Mouse (Mus musculus) cerebellum, postnatal 10 days (tissue): Measurements from ENCODE around the gene Rtn4rl1.
"Not testable (repeated sequence)": the region's sequence is repeated elsewhere in the genome, so short reads cannot be mapped to it uniquely, and the experiment has no call there.

Source experiments
- DNase-seq, 2 experiments: peaks; one replicate each; pipeline ENCODE4 v3.0.0; 2021; ENCODE audit warnings: mixed read lengths in 2 of 2

The Rtn4rl1 gene

DNA sequence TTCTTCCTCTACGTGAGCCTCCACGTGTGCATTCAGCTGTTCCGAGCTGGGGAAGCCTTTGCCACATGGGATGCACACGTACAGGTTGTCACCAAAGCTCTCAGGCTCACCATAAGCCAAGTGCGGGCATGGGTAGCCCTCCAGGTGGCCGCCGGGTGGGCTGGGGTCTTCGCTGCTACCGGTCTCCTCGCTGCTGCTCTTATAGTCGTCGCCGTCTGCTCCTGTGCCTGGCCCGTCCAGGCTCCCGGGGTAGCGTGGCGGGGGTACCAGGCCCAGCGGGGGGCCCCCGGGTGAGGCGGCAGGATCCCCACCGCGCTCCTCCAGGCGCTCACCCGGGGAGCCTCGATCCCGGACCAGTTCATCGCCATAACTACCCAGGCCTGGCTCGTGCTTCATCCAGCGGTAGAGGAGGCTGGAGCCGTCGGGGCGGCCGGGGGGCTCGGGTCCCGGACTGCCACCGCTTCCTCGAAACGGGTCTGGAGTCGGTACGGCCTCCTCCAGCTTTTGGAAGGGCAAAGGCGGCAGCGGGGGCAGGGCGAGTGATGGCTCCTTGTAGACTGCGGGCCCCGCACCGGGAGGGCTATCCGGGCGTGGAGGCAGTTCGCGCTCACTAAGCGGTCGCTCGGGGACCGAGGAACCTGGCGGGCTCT lies 27.3 kb upstream of the Rtn4rl1 start:
- DNase-seq: peak; percentile 28 to 41

DNA sequence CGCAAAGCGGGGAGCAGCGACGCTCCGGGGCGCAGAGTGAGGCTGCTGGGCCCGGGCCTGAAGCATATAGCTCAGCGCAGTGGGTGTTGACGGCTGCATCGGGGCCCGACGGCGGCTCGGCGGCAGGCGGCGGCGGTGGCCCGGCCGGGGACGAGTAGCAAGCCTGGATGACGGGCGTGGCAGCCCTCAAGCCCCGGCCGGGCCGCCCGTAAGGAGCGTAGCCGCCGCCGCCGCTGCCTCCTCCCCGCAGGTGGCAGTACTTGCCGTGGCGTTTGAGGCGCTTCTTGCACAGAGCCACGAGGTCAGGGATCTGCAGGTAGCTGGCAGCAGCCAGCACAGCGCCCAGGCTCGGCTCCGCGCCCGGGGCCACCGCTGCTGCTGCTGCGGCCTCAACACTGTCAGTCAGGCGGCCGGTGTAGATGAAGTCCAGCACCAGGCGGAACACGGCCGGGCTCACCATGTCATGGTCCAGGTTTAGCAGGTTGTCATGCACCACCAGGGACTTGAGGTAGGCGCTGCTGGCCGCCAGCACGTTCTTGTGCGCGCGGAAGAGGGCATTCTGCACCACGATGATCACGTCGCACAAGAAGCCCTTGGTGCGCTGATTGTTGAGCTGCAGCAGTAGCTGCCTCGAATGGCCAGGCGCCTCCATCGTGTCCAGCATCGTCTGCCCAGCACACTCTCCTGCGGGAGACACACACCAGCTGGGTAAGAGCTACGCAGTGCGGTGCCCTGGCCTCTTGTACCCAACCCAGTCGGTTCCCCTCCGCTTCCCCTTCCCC lies 26.5 kb upstream of the Rtn4rl1 start:
- DNase-seq: peak; percentile 55 to 57

- DNase-seq: peak in 1 of 2 experiments; percentile 30
Measured at GRCm38 (mm10) chr11:75167643-75168589, 25.7 kb upstream of the Rtn4rl1 start.

DNA sequence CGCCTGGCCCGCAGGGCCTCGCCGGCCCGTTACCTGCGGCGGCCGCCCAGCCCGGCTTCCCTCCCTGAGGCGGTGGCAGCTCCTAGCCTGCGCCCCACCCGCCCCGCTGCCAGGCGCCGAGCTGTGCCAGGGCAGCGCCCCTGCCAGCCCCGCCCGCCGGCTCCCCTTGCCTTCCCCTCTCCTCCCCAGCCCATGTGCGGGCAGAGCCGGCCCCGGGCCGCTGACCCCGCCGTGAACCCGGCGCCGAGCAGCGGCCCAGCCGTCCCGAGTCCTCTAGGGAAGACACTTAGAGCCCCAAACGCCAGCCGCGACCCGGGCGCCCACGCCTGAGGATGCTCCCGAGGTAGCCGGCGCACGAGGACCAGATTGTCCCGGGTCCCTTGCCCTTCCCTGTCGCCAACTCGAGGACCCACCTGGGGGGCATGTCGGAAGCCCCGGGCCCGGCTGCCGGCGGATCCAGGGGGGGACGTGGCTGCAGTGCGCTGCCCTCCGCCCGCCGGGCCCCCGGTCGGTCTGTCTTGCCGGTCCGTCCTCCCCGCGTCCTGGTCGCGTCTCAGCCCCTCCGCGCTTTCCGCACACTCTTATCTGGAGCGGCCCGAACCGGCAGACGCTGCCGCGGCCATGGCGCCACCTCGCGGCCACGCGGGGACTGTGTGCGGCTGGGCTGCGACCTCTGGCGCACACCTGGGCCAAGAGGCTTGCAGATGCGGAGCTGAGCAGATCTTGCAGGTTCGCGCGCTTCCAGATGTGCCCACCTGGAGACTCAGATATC lies 24.8 kb upstream of the Rtn4rl1 start:
- peak; percentile 87 to 91 for DNase-seq

DNA sequence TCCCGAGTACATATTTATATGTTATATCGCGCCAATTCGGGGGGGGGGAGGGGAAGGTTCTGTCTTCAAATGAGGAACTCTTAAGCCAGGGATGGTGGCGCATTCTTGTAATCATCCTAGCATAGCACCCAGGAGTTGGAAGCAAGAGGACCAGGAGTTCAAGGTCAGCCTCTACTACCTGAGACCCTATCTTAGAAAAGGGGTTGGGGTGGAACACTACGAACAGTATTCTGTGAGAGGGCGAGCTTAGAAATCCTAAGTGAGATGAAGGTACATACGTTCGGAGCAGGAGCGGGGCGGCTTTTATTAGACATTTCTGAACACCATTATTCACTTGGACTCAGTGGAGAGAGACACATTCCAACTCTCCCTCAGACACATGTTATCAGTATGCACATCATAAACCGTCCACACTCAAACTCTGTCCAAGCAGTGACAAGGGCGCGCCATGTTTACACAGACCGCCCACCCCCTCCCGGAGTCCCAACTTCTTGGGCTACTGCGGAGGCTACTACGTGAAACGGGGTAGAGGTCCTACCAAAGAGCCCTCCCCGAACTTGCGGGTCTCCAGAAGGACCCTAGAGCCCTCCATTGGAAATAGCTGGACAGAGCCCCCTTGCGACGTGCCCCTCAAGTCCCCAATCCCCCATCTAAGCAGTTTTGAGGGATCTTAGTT lies 24.0 kb upstream of the Rtn4rl1 start, which contains the start of gene Hic1:
Gene Hic1, minus strand, starts transcription at position 115 of the 676 bp plus-strand sequence.
- peak; percentile 45 to 51 for DNase-seq

DNA sequence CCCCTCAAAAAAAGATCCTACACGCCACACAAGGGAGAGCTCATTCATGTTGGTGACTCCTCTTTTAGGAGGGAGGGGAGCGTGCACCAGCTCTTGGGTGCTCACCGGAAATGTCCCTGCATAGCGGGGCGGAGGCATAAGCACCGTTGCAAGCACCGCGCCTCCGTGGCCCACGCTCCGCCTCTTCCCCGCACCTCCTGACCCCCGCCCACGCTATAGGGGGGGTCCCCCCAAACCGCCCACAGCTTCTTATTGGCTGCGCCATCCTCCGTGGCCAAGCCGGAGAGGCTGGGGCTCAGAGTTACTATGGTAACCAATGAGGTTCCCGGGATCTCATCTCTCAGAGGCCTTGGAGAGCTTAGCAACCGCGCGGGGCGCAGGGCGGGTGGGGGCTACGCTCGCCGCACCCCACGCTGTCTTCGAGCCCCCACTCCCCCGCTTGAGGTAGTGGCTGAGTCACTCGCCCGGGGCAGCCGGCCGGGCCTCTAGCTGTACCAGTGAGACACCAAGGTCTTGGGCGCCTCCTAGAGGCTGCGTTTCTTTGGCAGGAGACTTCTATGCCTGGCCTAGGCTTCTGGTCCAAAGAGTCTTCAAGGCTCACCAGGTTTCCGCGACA lies 23.3 kb upstream of the Rtn4rl1 start:
- peak; percentile 96 to 98 for DNase-seq

DNA sequence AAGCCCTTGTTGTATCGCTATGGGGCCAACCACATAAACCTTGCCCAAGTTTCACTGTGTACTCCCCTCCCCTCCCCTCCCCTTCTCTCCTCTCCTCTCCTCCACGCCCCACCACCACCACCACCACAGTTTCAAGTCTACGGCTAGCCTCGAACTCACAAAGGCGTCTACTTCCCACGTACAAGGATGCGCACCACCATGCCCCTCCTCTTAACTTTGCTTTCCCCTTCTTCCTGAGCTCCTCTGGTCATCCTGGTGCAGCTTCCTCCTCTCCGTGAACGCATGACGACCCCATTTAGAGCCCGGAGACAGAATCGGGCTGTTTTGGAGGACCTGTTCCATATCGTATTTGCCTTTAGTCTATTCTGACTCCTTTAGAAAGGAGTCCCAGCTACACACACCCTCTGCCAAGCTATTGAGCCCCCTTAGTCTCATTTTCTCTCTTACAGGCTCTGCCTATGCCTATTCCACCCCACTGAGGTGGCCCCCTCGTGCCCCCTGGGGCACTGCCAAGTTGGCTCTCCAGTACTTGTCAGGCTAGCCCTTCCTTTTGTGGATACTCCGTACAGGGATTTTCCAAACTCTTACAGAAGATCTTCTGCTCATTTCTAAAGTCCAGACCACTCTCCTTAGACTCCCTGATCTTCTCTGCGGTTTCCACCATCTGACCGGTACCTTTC lies 22.3 kb upstream of the Rtn4rl1 start:
- DNase-seq: peak; percentile 47 to 51

GRCm38 (mm10) chr11:75172151-75173094 lies 21.2 kb upstream of the Rtn4rl1 start:
- peak; percentile 72 to 73 for DNase-seq

- DNase-seq: peak; percentile 97
Measured at GRCm38 (mm10) chr11:75173095-75173798, 20.3 kb upstream of the Rtn4rl1 start.

- DNase-seq: no peak
Measured at GRCm38 (mm10) chr11:75173799-75174165, 19.8 kb upstream of the Rtn4rl1 start.

GRCm38 (mm10) chr11:75174574-75174973 lies 19.0 kb upstream of the Rtn4rl1 start:
- not testable (repeated sequence) for DNase-seq

DNA sequence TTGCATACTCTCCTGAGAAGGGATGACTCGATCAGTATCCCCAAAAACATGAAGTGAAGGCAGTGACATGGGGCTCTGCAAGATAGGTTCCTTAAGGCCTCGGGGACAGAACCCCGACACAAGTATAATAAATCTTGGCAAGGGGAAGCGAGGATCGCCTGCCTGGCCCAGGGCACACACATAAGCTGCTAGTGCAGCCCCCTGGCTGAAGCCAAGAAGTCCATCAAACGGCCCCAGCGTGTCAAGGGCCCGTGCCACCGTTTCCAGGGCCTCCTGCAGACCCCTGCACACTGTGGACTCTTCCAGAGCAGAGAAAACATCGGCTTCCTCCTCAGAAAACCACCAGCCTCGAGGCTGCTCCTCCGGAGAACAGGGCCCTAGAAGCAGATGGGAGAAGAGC lies 15.6 kb upstream of the Rtn4rl1 start:
- DNase-seq: no peak

DNA sequence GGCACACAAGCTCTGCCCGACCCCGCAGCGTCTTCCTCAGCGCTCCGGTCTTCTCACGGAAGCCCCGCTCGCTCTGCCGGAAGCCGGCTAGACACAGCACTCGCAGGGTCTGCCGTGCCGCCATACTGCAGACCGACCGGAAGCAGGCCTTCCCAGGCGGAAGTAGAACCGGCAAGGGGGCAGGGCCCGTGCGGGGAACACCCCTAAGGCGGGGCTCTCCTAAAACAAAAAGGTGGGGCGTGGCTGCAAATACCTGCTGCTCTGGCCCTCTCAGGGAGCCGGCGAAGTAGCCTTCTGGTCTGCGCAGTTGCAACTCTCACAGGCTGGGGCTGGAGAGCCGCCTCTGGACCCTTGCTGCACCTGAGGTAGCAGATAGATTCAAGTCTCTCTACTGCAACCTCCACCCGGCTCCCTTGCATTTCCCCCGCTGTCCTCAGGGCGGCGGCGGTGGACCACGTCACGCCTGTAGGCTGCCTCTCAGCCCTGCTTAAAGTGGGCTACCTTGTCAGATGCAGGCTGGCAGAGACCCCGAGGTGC lies 14.8 kb upstream of the Rtn4rl1 start, which contains the start of gene Ovca2:
Gene Ovca2, minus strand, starts transcription at position 164 of the 537 bp plus-strand sequence.
- DNase-seq: peak; percentile 96 to 97

DNA sequence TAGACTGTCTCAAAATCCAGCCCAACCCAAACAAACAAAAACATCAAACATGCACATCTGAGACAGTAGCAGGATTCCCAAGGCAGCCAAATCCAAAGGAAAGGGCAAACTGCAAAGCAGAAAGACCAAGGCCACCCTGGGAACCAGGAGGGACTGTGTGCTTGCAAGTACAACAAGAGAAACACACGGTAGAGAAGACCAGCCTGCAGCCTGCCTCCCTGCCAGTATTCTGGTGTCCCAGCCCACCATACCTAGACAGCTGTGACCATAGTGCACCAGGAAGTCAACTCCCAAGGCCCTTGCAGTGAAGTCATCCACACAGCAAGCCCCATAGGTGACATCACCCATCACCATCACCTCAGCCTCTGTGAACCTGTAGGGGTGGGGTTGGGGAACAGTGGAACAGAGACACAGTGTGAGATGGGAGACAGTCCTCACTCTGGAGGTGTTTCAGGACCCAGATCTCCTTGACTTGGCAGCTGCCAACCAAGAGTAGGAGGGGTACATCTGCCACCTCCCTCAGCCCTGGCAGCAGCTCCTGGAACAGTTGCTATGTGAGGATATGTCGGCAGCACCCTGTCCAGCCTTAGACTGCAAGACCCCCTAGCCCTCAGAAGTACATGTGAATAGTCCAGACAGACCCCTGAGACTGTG lies 9.5 kb upstream of the Rtn4rl1 start:
- DNase-seq: no peak

DNA sequence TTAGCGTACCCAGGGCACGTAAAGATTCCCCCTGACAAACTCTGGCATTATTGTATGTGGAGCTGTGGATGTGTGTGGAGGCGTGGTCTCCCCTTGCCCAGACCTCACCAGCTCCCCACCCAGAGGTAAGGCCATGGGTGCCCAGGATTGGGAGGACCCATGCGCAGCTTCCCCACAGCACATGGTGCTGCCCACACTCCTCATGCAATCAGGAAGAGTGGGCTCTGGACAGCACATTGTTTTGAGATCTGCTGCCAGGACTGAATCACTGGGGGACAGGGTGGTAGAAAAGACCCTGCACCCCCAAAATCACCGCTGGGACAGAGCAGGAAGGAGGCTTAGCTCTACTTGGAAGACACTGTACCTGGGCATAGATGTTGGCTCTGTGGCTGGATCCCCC lies 9.0 kb upstream of the Rtn4rl1 start:
- no peak for DNase-seq

- no peak for DNase-seq
Measured at GRCm38 (mm10) chr11:75184986-75185385, 8.6 kb upstream of the Rtn4rl1 start.

DNA sequence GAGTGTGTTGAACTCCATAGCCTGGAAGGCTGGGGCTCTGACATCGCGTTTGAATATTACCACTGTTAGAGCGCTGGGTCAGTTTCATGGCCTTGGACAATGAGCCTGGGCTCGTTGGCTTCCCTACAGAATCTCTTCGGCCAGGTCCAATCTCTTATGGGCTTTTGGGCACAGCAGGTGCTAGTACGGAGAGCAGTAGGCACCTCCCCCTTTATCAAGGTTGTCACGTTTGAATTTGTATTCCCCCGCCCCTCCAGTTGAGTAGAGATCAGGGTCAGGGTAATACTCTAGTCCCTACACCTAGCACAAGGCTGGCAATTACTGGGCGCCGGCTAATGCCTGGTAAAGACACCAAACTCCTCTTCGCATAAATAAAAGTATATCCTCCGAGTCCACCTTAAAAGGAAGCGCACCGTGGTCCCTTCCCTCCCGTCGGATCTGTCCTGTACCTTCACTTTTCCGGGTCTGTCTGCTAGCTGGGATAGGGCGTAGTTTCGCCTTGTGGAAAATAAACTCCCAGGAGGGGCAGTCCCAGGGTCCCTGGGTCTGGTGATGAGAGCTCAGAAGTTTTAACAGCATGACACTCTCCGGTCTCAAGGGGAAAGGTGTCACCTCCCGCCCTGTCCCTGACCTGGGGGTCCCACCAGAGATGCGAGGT lies 3.7 kb upstream of the Rtn4rl1 start:
- peak in 1 of 2 experiments; percentile 26 for DNase-seq
